Mouse (Mus musculus): Measurements from ENCODE around the gene 4933434E20Rik. TPM values are rescaled to one million over a fixed set of nuclear protein-coding genes. Genes with fewer than 3 reads are reported as not detected.

The 4933434E20Rik gene
- 45.9 and 59.7 TPM in 2 replicates for polyA plus RNA-seq (2012; rRNA removed)

DNA sequence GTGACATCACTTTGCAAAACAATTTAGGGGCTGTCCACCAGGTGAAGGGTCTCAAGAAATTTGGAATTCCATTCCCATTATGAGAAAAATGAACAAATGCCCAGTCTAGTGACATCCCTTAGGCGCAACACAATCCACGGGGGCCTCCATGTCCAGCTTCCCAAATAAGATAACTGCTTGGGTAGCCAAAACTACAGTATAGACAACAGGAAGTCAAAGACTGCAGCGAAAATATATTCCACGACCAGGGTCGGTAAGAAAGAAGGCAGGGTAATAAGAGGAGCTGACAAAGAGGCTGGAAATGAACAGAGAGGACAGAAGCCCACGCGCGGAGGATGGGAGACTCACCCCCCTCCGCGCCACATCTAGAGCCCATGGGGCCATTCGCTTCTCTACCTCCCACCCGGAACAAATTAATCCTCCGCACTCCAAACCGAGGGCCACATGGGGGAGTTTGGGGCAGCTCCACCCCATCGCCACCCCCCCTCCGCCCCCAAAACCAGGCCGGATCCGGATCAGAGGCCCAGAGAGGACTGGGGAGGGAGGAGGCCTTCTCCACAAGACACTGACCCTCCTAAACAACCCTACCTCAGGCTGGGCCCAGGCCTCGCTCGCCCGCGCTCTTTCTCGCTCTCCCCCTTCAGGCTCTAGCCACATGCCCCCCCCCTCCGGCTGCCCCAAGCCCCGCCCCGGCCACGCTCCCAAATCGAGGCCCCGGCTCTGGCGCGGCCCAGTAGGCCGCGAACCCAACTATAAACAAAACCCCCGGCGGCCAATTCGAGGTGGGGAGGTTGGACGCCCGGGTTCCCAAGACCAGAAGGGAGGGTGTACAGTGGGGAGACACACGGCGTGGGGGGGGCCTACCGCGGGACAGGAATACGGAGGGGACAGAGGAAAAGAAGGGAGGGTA lies at the start of gene 4933434E20Rik:
TSS of gene 4933434E20Rik (plus strand) at position 196 of the 910 bp plus-strand sequence.
- no peaks in the 10 kb centered on the region for H3K4me1 ChIP-seq (replicated peaks; ENCODE audit: control insufficient read depth, insufficient read depth, low read length)
- H3K4me3 ChIP-seq (ENCODE audit: control insufficient read depth, insufficient read depth, low read length): peak within 1 kb of the TSS; percentile 90
- peaks cover 17% of the 10 kb centered on the region for H3K36me3 ChIP-seq (ENCODE audit: control insufficient read depth, insufficient read depth, low read length)
- DNase-seq: peak; percentile 58
- 0 out of 2 replicates have a peak, but pooled peaks have one; percentile 30 for TF ChIP-seq CTCF (IDR thresholded peaks at IDR 0.05; ENCODE audit: borderline replicate concordance, control insufficient read depth, extremely low read depth, insufficient read depth, low read length, poor library complexity)
- TF ChIP-seq POLR2A (IDR thresholded peaks at IDR 0.05; ENCODE audit: control insufficient read depth, extremely low read depth, insufficient read depth, low read length, poor library complexity): 0 out of 2 replicates have a peak, but pooled peaks have one; percentile 16
- H3K27ac ChIP-seq (ENCODE audit: control insufficient read depth, insufficient read depth, low read length): peak within 1 kb of the TSS; percentile 58
- WGBS: under 1% methylated on average over 43 of the region's 43 CpGs
- H3K27me3 ChIP-seq (ENCODE audit: control insufficient read depth, insufficient read depth, low read length): no peaks in the 10 kb centered on the region

DNA sequence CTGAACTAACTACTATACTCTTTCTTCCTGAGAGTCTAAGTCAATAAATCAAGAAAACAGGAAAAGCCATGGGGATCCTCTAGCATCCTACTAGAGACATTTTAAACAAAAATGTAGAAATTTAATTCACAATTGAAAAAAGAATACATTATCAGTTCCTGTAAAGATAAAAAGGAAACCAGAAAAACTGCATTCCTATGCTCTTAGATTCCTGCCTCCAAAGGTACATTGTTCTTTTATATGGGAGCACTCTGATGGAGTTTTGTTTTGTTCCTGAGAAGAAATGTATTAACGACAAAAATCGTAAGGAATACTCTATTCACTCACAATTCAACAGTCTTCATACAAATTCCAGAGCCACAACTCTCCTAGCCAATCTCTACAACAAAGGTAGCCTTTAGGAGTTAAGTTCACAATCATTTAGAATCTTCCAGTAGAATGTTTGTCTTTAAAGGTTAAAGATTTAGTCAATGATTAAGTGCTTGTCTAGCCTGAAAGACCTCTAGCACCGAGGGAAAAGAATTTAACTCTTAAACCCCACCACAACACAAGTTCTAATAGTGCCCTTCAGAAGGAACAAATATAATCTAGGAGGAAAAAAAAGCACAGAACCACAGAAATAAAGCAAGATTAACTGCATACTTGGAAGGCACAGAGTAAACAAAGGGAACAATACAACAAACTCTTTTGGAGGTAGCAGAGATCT lies 47.2 kb upstream of the 4933434E20Rik start:
- Histone ChIP-seq H3K4me3 (ENCODE audit: control insufficient read depth, insufficient read depth, low read length) (no peak overlapping the region), H3K27ac (ENCODE audit: control insufficient read depth, insufficient read depth, low read length) (no peak overlapping the region), H3K27me3 (ENCODE audit: control insufficient read depth, insufficient read depth, low read length) (no peaks in the 10 kb centered on the region), H3K36me3 (ENCODE audit: control insufficient read depth, insufficient read depth, low read length) (peaks cover 48% of the 10 kb centered on the region), H3K4me1 (replicated peaks; ENCODE audit: control insufficient read depth, insufficient read depth, low read length) (peaks cover 1% of the 10 kb centered on the region; the same call in 1 of the 2 replicates)
- 78% methylated on average over 3 of the region's 3 CpGs for WGBS
- no peak for DNase-seq
- TF ChIP-seq POLR2A (IDR thresholded peaks at IDR 0.05; ENCODE audit: control insufficient read depth, extremely low read depth, insufficient read depth, low read length, poor library complexity) (no peak), CTCF (IDR thresholded peaks at IDR 0.05; ENCODE audit: borderline replicate concordance, control insufficient read depth, extremely low read depth, insufficient read depth, low read length, poor library complexity) (no peak)

DNA sequence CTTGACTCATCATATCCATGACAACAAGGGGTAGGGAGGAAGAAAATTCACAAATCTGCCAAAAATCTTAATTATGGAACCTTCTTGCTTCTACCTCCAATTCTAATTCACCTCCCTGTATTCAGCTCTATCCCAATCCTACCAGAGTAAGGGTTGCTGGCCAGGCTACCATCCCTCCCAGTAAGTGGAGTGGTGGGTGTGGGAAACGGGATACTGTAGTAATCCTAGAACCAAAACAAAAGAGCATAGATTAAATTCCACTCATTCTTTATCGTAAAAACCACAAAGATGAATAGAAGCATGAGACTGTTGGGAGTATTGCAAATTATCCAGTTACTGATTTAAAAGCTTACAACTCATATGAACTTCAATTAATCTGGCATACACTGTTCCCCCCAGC lies 41.1 kb upstream of the 4933434E20Rik start:
- Histone ChIP-seq H3K4me1 (replicated peaks; ENCODE audit: control insufficient read depth, insufficient read depth, low read length) (no peaks in the 10 kb centered on the region), H3K27ac (ENCODE audit: control insufficient read depth, insufficient read depth, low read length) (no peak overlapping the region), H3K4me3 (ENCODE audit: control insufficient read depth, insufficient read depth, low read length) (no peak overlapping the region), H3K36me3 (ENCODE audit: control insufficient read depth, insufficient read depth, low read length) (peaks cover 99% of the 10 kb centered on the region), H3K27me3 (ENCODE audit: control insufficient read depth, insufficient read depth, low read length) (no peaks in the 10 kb centered on the region; the same call in 1 of the 2 replicates)
- no peak for TF ChIP-seq POLR2A (IDR thresholded peaks at IDR 0.05; ENCODE audit: control insufficient read depth, extremely low read depth, insufficient read depth, low read length, poor library complexity)
- no peak for TF ChIP-seq CTCF (IDR thresholded peaks at IDR 0.05; ENCODE audit: borderline replicate concordance, control insufficient read depth, extremely low read depth, insufficient read depth, low read length, poor library complexity)
- DNase-seq: no peak
- 92% methylated on average over 2 of the region's 2 CpGs for WGBS

DNA sequence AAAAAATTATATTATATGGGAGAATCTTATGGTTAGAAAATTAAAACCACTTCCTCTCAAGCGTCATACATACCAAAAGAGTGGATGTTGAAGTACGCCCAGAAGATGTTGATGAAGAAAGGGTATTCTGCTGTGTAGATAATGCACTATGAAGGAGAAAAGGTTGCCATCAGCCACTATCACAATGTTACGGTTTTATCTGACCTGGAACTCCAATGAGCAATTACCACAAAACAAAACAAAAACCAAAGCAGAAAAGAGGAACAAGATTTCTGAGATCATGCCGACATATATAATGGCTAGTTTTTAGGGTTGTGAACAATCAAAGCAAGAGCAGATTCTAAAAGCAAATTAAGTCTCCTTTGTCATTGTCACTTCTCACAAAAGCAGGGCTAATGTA lies 34.8 kb upstream of the 4933434E20Rik start:
- no peak for DNase-seq
- 77% methylated on average over 4 of the region's 4 CpGs for WGBS
- Histone ChIP-seq H3K4me1 (replicated peaks; ENCODE audit: control insufficient read depth, insufficient read depth, low read length) (no peaks in the 10 kb centered on the region), H3K27ac (ENCODE audit: control insufficient read depth, insufficient read depth, low read length) (no peak overlapping the region), H3K27me3 (ENCODE audit: control insufficient read depth, insufficient read depth, low read length) (no peaks in the 10 kb centered on the region), H3K36me3 (ENCODE audit: control insufficient read depth, insufficient read depth, low read length) (peaks cover 99% of the 10 kb centered on the region), H3K4me3 (ENCODE audit: control insufficient read depth, insufficient read depth, low read length) (no peak overlapping the region)
- TF ChIP-seq POLR2A (IDR thresholded peaks at IDR 0.05; ENCODE audit: control insufficient read depth, extremely low read depth, insufficient read depth, low read length, poor library complexity) (no peak), CTCF (IDR thresholded peaks at IDR 0.05; ENCODE audit: borderline replicate concordance, control insufficient read depth, extremely low read depth, insufficient read depth, low read length, poor library complexity) (no peak)

DNA sequence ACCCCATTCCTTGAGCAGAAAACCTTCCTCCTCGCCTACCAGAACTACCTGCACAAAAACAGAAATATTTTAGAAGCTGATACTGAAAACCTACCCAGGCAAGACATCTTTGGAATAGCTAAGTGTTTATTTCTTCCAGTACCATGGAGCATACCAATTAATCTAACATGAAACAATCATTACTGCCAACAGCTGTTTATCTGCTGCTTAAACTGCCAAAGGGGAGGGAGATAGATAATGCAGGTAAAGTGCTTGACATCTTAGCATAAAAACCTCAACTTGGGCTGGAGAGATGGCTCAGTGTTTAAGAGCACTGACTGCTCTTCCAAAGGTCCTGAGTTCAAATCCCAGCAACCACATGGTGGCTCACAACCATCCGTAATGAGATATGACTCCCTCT lies 16.8 kb upstream of the 4933434E20Rik start:
- no peak for DNase-seq
- no peak overlapping the region for H3K27ac ChIP-seq (ENCODE audit: control insufficient read depth, insufficient read depth, low read length)
- H3K4me1 ChIP-seq (replicated peaks; ENCODE audit: control insufficient read depth, insufficient read depth, low read length): no peaks in the 10 kb centered on the region
- TF ChIP-seq POLR2A (IDR thresholded peaks at IDR 0.05; ENCODE audit: control insufficient read depth, extremely low read depth, insufficient read depth, low read length, poor library complexity): no peak
- WGBS: 97% methylated on average over 2 of the region's 2 CpGs
- H3K36me3 ChIP-seq (ENCODE audit: control insufficient read depth, insufficient read depth, low read length): peaks cover 88% of the 10 kb centered on the region
- H3K27me3 ChIP-seq (ENCODE audit: control insufficient read depth, insufficient read depth, low read length): no peaks in the 10 kb centered on the region
- H3K4me3 ChIP-seq (ENCODE audit: control insufficient read depth, insufficient read depth, low read length): no peak overlapping the region

DNA sequence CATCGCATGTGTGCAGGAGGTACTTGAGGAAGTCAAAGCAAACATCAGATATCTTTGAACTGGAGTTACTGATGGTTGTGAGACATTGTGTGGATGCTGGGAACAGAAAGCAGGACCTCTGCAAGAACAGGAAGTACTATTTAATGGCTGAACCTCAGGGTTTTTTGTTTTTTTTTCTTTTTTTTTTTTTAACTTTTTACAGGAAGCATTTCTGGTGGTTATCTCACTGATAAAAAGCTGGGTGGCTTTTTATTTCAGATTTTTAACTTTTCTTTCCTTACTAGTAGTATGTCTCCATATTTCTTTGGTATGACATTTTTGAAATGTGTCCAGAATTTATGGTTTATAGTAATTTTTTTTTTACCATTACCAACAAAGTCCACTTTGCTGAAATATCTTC lies 15.2 kb upstream of the 4933434E20Rik start:
- no peak overlapping the region for H3K27ac ChIP-seq (ENCODE audit: control insufficient read depth, insufficient read depth, low read length)

More for the DNA sequence above, 15.2 kb upstream of the 4933434E20Rik start:
- no peak for TF ChIP-seq POLR2A (IDR thresholded peaks at IDR 0.05; ENCODE audit: control insufficient read depth, extremely low read depth, insufficient read depth, low read length, poor library complexity)
- no peak for TF ChIP-seq CTCF (IDR thresholded peaks at IDR 0.05; ENCODE audit: borderline replicate concordance, control insufficient read depth, extremely low read depth, insufficient read depth, low read length, poor library complexity)
- WGBS: 96% methylated on average over 1 of the region's 1 CpGs
- H3K27me3 ChIP-seq (ENCODE audit: control insufficient read depth, insufficient read depth, low read length): no peaks in the 10 kb centered on the region
- no peaks in the 10 kb centered on the region for H3K4me1 ChIP-seq (replicated peaks; ENCODE audit: control insufficient read depth, insufficient read depth, low read length)
- H3K4me3 ChIP-seq (ENCODE audit: control insufficient read depth, insufficient read depth, low read length): no peak overlapping the region
- DNase-seq: no peak
- H3K36me3 ChIP-seq (ENCODE audit: control insufficient read depth, insufficient read depth, low read length): peaks cover 85% of the 10 kb centered on the region

Data from thymus, adult 2 months (tissue).